Mouse (Mus musculus) ES-Bruce4 (cell line): ENCODE measurements around the gene Gabarap.

ENCODE experiments used
- CTCF ChIP-seq: IDR thresholded peaks from one replicate; pipeline ENCODE4 v1.8.1; 2011; ENCODE audit warnings: low read depth, low read length
- EP300 ChIP-seq: IDR thresholded peaks from 2 replicates; pipeline ENCODE4 v1.6.1; 2011; ENCODE audit warnings: low read depth, low read length; ENCODE audit not compliant: insufficient read depth
- POLR2A ChIP-seq: IDR thresholded peaks from one replicate; pipeline ENCODE4 v1.8.1; 2011; ENCODE audit warnings: low read length; ENCODE audit not compliant: insufficient read depth

DNA sequence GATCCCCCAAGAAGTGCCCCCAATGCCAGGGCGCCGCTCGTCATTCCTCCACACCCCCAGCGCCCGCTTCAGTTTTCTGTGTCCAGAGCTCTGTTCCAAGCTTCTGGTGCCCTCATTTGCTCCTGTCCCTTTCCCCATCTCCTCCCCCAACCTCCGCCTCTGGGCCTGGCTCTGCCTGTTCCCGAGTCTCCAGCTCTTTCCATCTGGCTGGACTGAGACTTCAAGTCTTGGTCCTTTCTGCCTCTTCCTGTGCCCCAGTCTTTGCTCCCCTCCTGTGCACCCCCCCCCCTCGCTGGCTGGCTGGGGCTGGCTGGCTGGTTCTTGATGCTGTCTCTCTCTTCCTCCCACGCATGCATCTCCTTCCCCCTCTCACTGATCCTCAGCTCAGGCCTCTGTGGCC, 36.5 kb downstream of the Gabarap start:
- TF ChIP-seq EP300 (no peak), POLR2A (no peak), CTCF (no peak)
